Comparison of ENCODE assay signal across 29 mouse cellular contexts in the genomic region with DNA sequence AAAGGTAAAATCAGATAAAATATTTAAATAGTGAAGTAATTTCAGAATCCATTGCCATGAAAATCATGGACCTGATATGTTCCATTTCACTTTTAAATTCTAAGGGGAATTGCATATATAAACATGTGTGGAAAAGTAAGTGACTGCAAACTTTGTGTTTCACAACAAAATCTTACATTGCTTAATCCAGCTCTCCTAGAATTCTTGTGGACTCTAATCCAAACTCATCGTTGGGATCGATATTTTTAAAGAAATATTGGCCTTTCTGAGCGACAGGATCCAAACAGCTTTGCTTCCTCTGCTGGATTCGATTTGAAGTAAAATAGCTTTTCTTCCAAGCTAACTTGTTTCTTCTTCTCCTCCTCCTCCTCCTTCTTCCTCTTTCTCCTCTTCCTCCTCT. TPM values are rescaled to one million over a fixed set of nuclear protein-coding genes. Genes with fewer than 3 reads are reported as not detected.
"Had no signal": no experiment of that assay in that cellular context is flagged by ENCODE, and none has a peak within 500 bp of the region (broad histone marks: within the 10 kb centered on the region; RNA-seq: fewer than 3 reads in every experiment).

No protein-coding gene starts in this region.

- H3K4me3 ChIP-seq: embryonic facial prominence, embryonic 10.5 days; embryonic facial prominence, embryonic 12.5 days; embryonic facial prominence, embryonic 13.5 days; embryonic facial prominence, embryonic 15.5 days; erythroblast, embryonic 14.5 days; forebrain, embryonic 10.5 days; forebrain, embryonic 12.5 days; forebrain, embryonic 13.5 days; forebrain, embryonic 15.5 days; gastrocnemius, adult 2 months; heart, adult 2 months had no signal

- H3K36me3 ChIP-seq: embryonic facial prominence, embryonic 10.5 days; embryonic facial prominence, embryonic 12.5 days; embryonic facial prominence, embryonic 13.5 days; embryonic facial prominence, embryonic 15.5 days; forebrain, embryonic 10.5 days; forebrain, embryonic 12.5 days; forebrain, embryonic 15.5 days had no signal

- H3K27ac ChIP-seq: embryonic facial prominence, embryonic 10.5 days; embryonic facial prominence, embryonic 12.5 days; embryonic facial prominence, embryonic 13.5 days; embryonic facial prominence, embryonic 15.5 days; forebrain, embryonic 10.5 days; forebrain, embryonic 12.5 days; forebrain, embryonic 13.5 days; forebrain, embryonic 15.5 days; gastrocnemius, adult 2 months; heart, adult 2 months had no signal

- H3K9ac ChIP-seq: embryonic facial prominence, embryonic 12.5 days; embryonic facial prominence, embryonic 13.5 days; embryonic facial prominence, embryonic 15.5 days; forebrain, embryonic 12.5 days; forebrain, embryonic 13.5 days; forebrain, embryonic 15.5 days; forebrain, postnatal 0 days had no signal

- DNase-seq: cerebellum, adult 2 months; cerebellum, adult 8-10 months; cerebellum, adult 9-10 months; cerebellum, adult 9-11 months; cerebellum, postnatal 10 days; cerebellum, postnatal 14 days; cerebellum, postnatal 25 days; cerebellum, postnatal 36 days; embryo, embryonic 11 days; forebrain, postnatal 0 days; gastrocnemius, adult 2 months; gastrocnemius, postnatal 10 days; gastrocnemius, postnatal 14 days; gastrocnemius, postnatal 25 days; gastrocnemius, postnatal 36 days; heart, adult 18-20 months; heart, adult 2 months had no signal

RNA-seq across cellular contexts. Expression of a gene that starts 6.1 kb away (rescaled TPM):
- total RNA-seq: common myeloid progenitor, adult 5-6 weeks; granulocyte monocyte progenitor cell, adult 5-6 weeks; heart, adult 18-20 months; heart, adult 2 months; heart, adult 8-10 months had no signal
- polyA plus RNA-seq: erythroblast, embryonic 14.5 days; heart, adult 2 months had no signal
